Mouse (Mus musculus) CH12.LX (cell line): ENCODE data around the gene Gm21961.

Experiments used
- CTCF ChIP-seq, 2 experiments: IDR thresholded peaks in 1 of 2; conservative IDR thresholded peaks in 1 of 2; 2 replicates each; pipeline ENCODE4 v1.5.1; 2011 to 2012; ENCODE audit warnings: low read depth in 2 of 2, low read length in 2 of 2, improper control_type of control experiment in 1 of 2, inconsistent platforms in 1 of 2, mild to moderate bottlenecking in 1 of 2, moderate library complexity in 1 of 2
- ELF1 ChIP-seq: IDR thresholded peaks from 2 replicates; pipeline ENCODE4 v1.6.1; 2014; ENCODE audit warnings: low read depth, mild to moderate bottlenecking, inconsistent platforms, low read length, improper control_type of control experiment
- HCFC1 ChIP-seq: IDR thresholded peaks from 2 replicates; pipeline ENCODE4 v1.6.1; 2012; ENCODE audit warnings: low read depth, mild to moderate bottlenecking, inconsistent platforms, low read length, improper control_type of control experiment
- MAZ ChIP-seq: IDR thresholded peaks from 2 replicates; pipeline ENCODE4 v1.6.1; 2012; ENCODE audit warnings: low read depth, mild to moderate bottlenecking, inconsistent platforms, low read length, improper control_type of control experiment, moderate library complexity
- POLR2A ChIP-seq: IDR thresholded peaks from 2 replicates; pipeline ENCODE4 v1.6.1; 2011; ENCODE audit warnings: low read depth, mild to moderate bottlenecking, improper control_type of control experiment, low read length
- SIN3A ChIP-seq: IDR thresholded peaks from 2 replicates; pipeline ENCODE4 v1.6.1; 2012; ENCODE audit warnings: low read length, improper control_type of control experiment, inconsistent platforms
- SMC3 ChIP-seq: IDR thresholded peaks from 2 replicates; pipeline ENCODE4 v1.6.1; 2011; ENCODE audit warnings: low read depth, low read length, improper control_type of control experiment
- TCF12 ChIP-seq: IDR thresholded peaks from 2 replicates; pipeline ENCODE4 v1.6.1; 2014; ENCODE audit warnings: low read depth, mild to moderate bottlenecking, inconsistent platforms, low read length, improper control_type of control experiment

DNA sequence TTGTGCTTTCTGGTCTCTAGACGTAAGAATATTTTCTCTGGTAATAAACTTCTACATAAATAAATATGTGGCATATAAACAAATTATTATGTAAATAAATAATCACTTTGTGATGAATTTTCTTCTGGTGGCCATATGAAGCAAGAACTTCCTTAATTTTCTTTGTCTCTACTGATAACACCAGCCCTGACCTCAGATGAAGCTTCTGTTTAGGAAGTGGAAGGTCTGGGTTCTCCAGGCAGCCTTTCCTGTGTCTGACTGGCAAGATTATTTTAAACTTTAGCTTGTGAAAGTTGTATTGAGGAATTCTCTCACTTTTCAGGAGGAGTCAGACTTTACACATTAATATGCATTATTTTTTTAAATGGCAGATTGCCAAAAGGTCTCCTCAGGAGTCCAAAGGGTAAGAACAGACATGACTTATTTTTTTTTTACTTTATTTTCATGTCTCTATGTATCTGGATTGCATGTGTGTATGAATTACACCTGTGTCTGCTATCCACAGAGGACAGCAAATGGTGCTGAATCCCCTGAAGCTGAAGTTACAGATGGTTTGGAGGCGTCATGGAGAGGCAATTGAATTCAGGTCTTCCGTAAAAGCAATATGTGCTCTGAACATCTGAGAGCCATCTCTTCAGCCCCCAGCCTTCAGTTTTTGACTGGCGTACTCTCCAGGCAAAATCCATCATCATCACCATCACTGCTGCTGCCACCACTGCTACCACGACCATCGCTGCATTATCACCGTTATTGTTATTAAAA is 38.5 kb downstream of the Gm21961 start:
- TF ChIP-seq CTCF (conservative IDR thresholded peaks at IDR 0.05 in 1 of 2, IDR thresholded peaks at IDR 0.05 in 1 of 2; ENCODE audit: low read depth in 2 of 2, low read length in 2 of 2) (no peak), TCF12 (no peak), POLR2A (no peak), MAZ (no peak), SIN3A (no peak), HCFC1 (no peak), ELF1 (no peak), SMC3 (no peak)
